Comparison of ENCODE assay signal across 24 mouse cellular contexts in genomic region chr10:67330580-67330979, GRCm38 (mm10). TPM values are rescaled to one million over a fixed set of nuclear protein-coding genes. Genes with fewer than 3 reads are reported as not detected.
DNase-seq lines count a peak whose midpoint lies in the region; TF ChIP-seq lines count a peak whose summit lies in the region.
"Had no signal": no experiment of that assay in that cellular context is flagged by ENCODE, and none has a peak within 500 bp of the region (broad histone marks: within the 10 kb centered on the region; RNA-seq: fewer than 3 reads in every experiment).

No protein-coding gene starts in this region.

- TF ChIP-seq CTCF in left cerebral cortex, adult 2 months (IDR thresholded peaks at IDR 0.05), result no peak

- intact Hi-C loops in left cerebral cortex, adult 2 months (cut with DNase I), result no loop called here

- peak; percentile 68 for DNase-seq in heart, adult 11 months
- no peak for DNase-seq in heart, adult 18-20 months
- DNase-seq in 3T3-L1 (ENCODE audit: low read depth, low spot score) (peak; percentile 77), NIH3T3 (ENCODE audit: low read depth) (peak; percentile 90)
- no peak for DNase-seq in left cerebral cortex, adult 2 months (ENCODE audit: extremely low spot score in 1 of 2, low spot score in 2 of 2)
- no peak for DNase-seq in cerebellum, adult 11 months
- DNase-seq in layer of hippocampus, postnatal 36 days, result no peak
- DNase-seq: adrenal gland, postnatal 10 days; cerebellum, adult 11-12 months; cerebellum, adult 8-10 months; cerebellum, postnatal 10 days; cerebellum, postnatal 36 days; embryo, embryonic 11 days; forebrain, postnatal 0 days; gastrocnemius, adult 2 months; gastrocnemius, postnatal 14 days; kidney, adult 18-20 months had no signal

- H3K4me3 ChIP-seq in left cerebral cortex, adult 2 months, result no peak overlapping the region
- H3K4me3 ChIP-seq: embryonic facial prominence, embryonic 10.5 days; embryonic facial prominence, embryonic 13.5 days; erythroblast, embryonic 14.5 days; forebrain, embryonic 10.5 days; forebrain, embryonic 13.5 days; gastrocnemius, adult 2 months; hindbrain, embryonic 12.5 days; hindbrain, embryonic 15.5 days had no signal

- no peak overlapping the region for H3K27ac ChIP-seq in left cerebral cortex, adult 2 months
- H3K27ac ChIP-seq: embryonic facial prominence, embryonic 10.5 days; embryonic facial prominence, embryonic 13.5 days; forebrain, embryonic 10.5 days; forebrain, embryonic 13.5 days; gastrocnemius, adult 2 months; hindbrain, embryonic 12.5 days; hindbrain, embryonic 15.5 days had no signal

RNA-seq across cellular contexts. Expression of gene Nrbf2, which starts 45.5 kb away (rescaled TPM):
- total RNA-seq in heart, adult 18-20 months (2021), result 1 to 10 TPM; 6.8 to 6.9 TPM
- total RNA-seq in left cerebral cortex, adult 2 months (2021), result 10 to 100 TPM; 19.4 to 20.1 TPM
- total RNA-seq in layer of hippocampus, postnatal 36 days (2021), result 10 to 100 TPM; 21.8 to 22.5 TPM

Comparison
In these comparisons a context has a peak if more than half of its experiments do, and no peak if none do; other contexts are left out.
1. DNase-seq: peak in heart, adult 11 months (single experiment), 3T3-L1 (single experiment) and NIH3T3 (single experiment); none in heart, adult 18-20 months (0 of 2), left cerebral cortex, adult 2 months (0 of 2), cerebellum, adult 11 months (single experiment) and layer of hippocampus, postnatal 36 days (0 of 2).